Mouse (Mus musculus) lung, embryonic 16.5 days (tissue): ENCODE data around the gene Grm3. TPM values are rescaled to one million over a fixed set of nuclear protein-coding genes. Genes with fewer than 3 reads are reported as not detected.

Experiments
- ATAC-seq: fragments of 200-750 bp; cut with Nextera tagmentation; 2 replicates; pipeline ENCODE4 v1.8.0; 2017; ENCODE audit warnings: low read depth, mild to moderate bottlenecking, moderate library complexity
- H3K27ac ChIP-seq: fragments of 300-500 bp; sonication (generic); 2 replicates; pipeline ENCODE4 v1.5.1; 2014; ENCODE audit warnings: mild to moderate bottlenecking, control low read depth, low read length
- H3K27me3 ChIP-seq: fragments of 300-500 bp; sonication (generic); 2 replicates; pipeline ENCODE4 v1.6.1; 2014; ENCODE audit warnings: low read depth, low read length, mixed read lengths; ENCODE audit not compliant: control insufficient read depth, insufficient read depth
- H3K36me3 ChIP-seq: fragments of 300-500 bp; sonication (generic); 2 replicates; pipeline ENCODE4 v1.6.1; 2014; ENCODE audit warnings: low read length; ENCODE audit not compliant: control insufficient read depth, insufficient read depth
- H3K4me1 ChIP-seq: fragments of 300-500 bp; sonication (generic); replicated peaks from 2 replicates; pipeline ENCODE4 v1.6.1; 2014; ENCODE audit warnings: low read length, mixed read lengths; ENCODE audit not compliant: control insufficient read depth, insufficient read depth
- H3K4me2 ChIP-seq: fragments of 300-500 bp; sonication (generic); 2 replicates; pipeline ENCODE4 v1.6.1; 2014; ENCODE audit warnings: low read depth, low read length, control low read depth
- H3K4me3 ChIP-seq: fragments of 300-500 bp; sonication (generic); 2 replicates; pipeline ENCODE4 v1.5.1; 2014; ENCODE audit warnings: mild to moderate bottlenecking, low read length, control low read depth
- H3K9ac ChIP-seq: fragments of 300-500 bp; sonication (generic); 2 replicates; pipeline ENCODE4 v1.6.1; 2014; ENCODE audit warnings: low read length, control low read depth
- H3K9me3 ChIP-seq: fragments of 300-500 bp; sonication (generic); 2 replicates; pipeline ENCODE4 v1.6.1; 2016; ENCODE audit warnings: low read length; ENCODE audit not compliant: control insufficient read depth
- WGBS: fragments of 180-500 bp; shearing (Covaris S2); extraction: QIAGEN DNeasy Blood & Tissue Kit; methylation state at CpG from one replicate; pipeline ENCODE4 v1.1.7; 2014; 5-methylcytosine and 5-hydroxymethylcytosine counted together
- polyA plus RNA-seq: library from polyadenylated mRNA; unstranded; fragments of >200 nt; fragmentation: Nextera tagmentation; extraction: Ambion mirVana; gene quantifications from 2 replicates; pipeline ENCODE4 v1.2.1, GENCODE M21; 2015

The Grm3 gene
- polyA plus RNA-seq, 1 experiment from 2014 or later = 0.15 TPM

DNA sequence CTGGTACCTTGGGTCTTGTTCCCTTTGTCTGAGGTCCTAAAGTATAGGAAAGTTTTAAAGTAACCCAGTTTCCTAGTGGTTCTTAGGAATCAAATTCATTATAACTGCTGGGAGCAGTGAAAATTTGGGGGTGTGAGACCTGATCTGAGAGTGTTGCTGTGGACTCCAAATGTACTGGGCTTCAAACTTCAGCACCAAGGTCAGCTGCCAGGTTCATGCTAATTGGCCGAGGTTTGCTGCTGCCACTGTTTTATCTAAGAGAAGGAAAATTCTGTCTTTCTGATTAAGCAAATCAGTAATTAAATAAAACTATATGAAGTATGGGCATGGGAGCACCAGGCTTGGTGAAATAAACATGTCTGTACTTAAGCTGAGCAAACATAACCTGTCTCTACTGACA lies 278.8 kb downstream of the Grm3 start:
- Histone ChIP-seq H3K9me3 (no peaks in the 10 kb centered on the region), H3K27me3 (no peaks in the 10 kb centered on the region), H3K4me2 (no peak overlapping the region), H3K4me1 (no peaks in the 10 kb centered on the region), H3K9ac (no peak overlapping the region), H3K27ac (no peak overlapping the region), H3K4me3 (no peak overlapping the region), H3K36me3 (no peaks in the 10 kb centered on the region)
- WGBS = 3% methylated on average over 1 of the region's 1 CpGs
- ATAC-seq = no peak
